Mouse (Mus musculus): ENCODE data around the gene Rtn4rl1. TPM values are rescaled to one million over a fixed set of nuclear protein-coding genes. Genes with fewer than 3 reads are reported as not detected.

Rtn4rl1 gene
- polyA plus RNA-seq, 1 experiment from 2014 or later: 2.4 TPM

DNA sequence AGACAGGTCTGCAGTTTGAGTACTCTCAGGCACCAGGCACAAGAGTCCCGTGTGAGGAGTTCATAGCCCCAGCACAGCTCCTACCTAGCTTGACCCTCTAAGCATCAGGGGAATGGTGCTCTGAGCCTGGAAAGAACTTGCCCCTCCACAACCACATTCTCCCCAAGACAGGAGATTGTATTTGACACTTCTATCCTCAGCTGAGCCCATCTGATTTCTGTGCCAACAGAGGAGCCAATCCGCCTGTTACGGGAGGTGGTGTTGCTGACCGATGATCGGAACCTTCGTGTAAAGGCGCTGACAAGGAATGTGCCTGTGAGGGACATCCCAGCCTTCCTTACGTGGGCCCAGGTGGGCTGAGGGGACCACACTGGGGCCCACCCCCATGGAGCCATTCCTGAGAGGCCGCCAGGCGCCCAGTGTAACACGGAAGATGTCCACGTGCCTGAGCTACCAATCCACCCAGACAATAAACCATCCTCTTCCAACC lies 30.9 kb upstream of the Rtn4rl1 start:
- DNase-seq (ENCODE audit: low spot score) (no peak), ATAC-seq (ENCODE audit: low FRiP score) (no peak)
- peaks cover 47% of the 10 kb centered on the region for H3K27me3 ChIP-seq (ENCODE audit: control insufficient read depth, insufficient read depth, low read length)
- WGBS: 91% methylated on average over 12 of the region's 12 CpGs
- H3K27ac ChIP-seq (ENCODE audit: low read depth, low read length): no peak overlapping the region
- no peak overlapping the region for H3K4me2 ChIP-seq (replicated peaks; ENCODE audit: low read depth, low read length)
- no peak overlapping the region; the same call in 1 of the 2 replicates for H3K4me3 ChIP-seq (ENCODE audit: low read depth, low read length)
- H3K9me3 ChIP-seq (ENCODE audit: control insufficient read depth, low read length): no peaks in the 10 kb centered on the region
- H3K4me1 ChIP-seq (replicated peaks; ENCODE audit: control insufficient read depth, insufficient read depth, low read length): peaks cover 6% of the 10 kb centered on the region
- peaks cover 2% of the 10 kb centered on the region; the same call in 1 of the 2 replicates for H3K36me3 ChIP-seq (ENCODE audit: control insufficient read depth, insufficient read depth, low read length)
- no peak overlapping the region for H3K9ac ChIP-seq (ENCODE audit: low read depth, low read length)

DNA sequence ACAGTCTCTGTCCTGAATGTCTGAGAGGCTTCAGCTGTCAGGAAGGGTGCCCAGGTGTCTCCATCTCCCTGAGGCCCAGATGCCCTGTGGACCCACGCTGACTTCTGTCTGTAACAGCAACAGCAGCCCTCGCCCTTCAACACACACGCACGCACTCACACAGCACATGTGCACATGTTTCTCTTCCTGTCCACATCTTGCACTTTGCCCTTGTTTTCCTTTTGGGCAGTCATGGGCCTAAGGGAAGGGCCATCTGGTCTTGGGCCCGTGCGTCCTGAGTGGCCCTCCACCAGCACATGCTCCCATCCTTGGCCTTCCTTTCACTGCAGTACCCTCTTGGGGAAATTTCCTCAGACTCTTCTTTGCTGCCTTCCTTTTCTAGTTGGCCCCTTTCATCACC lies 30.2 kb upstream of the Rtn4rl1 start:
- peaks cover 11% of the 10 kb centered on the region for H3K4me1 ChIP-seq (replicated peaks; ENCODE audit: control insufficient read depth, insufficient read depth, low read length)
- no peak overlapping the region for H3K4me2 ChIP-seq (replicated peaks; ENCODE audit: low read depth, low read length)
- 80% methylated on average over 6 of the region's 6 CpGs for WGBS
- ATAC-seq (ENCODE audit: low FRiP score) (no peak), DNase-seq (ENCODE audit: low spot score) (no peak)
- no peak overlapping the region for H3K9ac ChIP-seq (ENCODE audit: low read depth, low read length)
- H3K36me3 ChIP-seq (ENCODE audit: control insufficient read depth, insufficient read depth, low read length): peaks cover 2% of the 10 kb centered on the region; the same call in 1 of the 2 replicates
- peaks cover 55% of the 10 kb centered on the region for H3K27me3 ChIP-seq (ENCODE audit: control insufficient read depth, insufficient read depth, low read length)
- H3K9me3 ChIP-seq (ENCODE audit: control insufficient read depth, low read length): no peaks in the 10 kb centered on the region
- H3K4me3 ChIP-seq (ENCODE audit: low read depth, low read length): no peak overlapping the region
- H3K27ac ChIP-seq (ENCODE audit: low read depth, low read length): no peak overlapping the region

DNA sequence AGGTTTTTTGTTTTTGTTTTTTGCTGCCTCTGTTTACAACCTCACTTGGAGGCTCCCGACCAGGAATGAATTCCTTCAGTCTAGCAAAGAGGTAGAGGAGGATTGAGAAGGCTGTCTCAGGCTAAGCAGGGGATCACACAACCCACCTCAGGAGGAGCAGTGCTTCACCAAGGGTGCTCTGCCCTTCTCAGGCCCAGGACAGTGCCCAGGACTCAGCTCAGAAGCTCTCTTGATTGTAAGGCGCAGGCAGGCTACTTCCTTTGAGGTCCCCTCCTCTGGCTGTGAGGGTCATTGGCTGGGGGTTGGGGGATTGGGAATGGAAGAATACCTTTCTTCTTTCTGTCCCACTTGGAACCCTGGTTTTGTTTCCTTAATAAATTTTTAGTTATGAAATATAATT lies 29.5 kb upstream of the Rtn4rl1 start:
- no peak overlapping the region for H3K4me2 ChIP-seq (replicated peaks; ENCODE audit: low read depth, low read length)
- peaks cover 15% of the 10 kb centered on the region for H3K4me1 ChIP-seq (replicated peaks; ENCODE audit: control insufficient read depth, insufficient read depth, low read length)
- H3K4me3 ChIP-seq (ENCODE audit: low read depth, low read length): no peak overlapping the region
- peaks cover 61% of the 10 kb centered on the region for H3K27me3 ChIP-seq (ENCODE audit: control insufficient read depth, insufficient read depth, low read length)
- DNase-seq (ENCODE audit: low spot score): no peak
- no peak overlapping the region for H3K27ac ChIP-seq (ENCODE audit: low read depth, low read length)
- 76% methylated on average over 2 of the region's 2 CpGs for WGBS
- no peaks in the 10 kb centered on the region for H3K9me3 ChIP-seq (ENCODE audit: control insufficient read depth, low read length)
- H3K9ac ChIP-seq (ENCODE audit: low read depth, low read length): no peak overlapping the region
- peaks cover 2% of the 10 kb centered on the region; the same call in 1 of the 2 replicates for H3K36me3 ChIP-seq (ENCODE audit: control insufficient read depth, insufficient read depth, low read length)
- no peak for ATAC-seq (ENCODE audit: low FRiP score)

DNA sequence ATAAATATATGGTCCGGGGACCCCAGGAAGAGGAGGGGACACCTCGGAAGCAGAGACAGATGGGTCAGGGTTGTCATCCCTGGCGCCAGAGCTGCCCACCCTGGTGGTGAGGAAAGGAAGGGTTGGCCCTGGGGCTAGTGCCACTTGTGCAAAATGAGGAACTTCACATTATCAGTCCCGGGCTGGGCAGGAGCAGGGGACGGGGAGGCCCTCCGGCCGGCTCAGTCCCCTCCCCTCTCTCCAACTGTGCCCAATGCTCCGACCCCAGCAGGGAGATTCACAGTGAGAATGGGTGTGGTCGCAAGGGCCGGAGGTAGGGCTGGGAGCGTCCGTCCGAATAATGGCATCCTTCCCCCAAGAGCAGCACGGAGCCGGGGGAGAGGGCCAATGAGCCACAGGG lies 28.8 kb upstream of the Rtn4rl1 start:
- Histone ChIP-seq H3K27me3 (ENCODE audit: control insufficient read depth, insufficient read depth, low read length) (peaks cover 68% of the 10 kb centered on the region), H3K27ac (ENCODE audit: low read depth, low read length) (no peak overlapping the region), H3K4me1 (replicated peaks; ENCODE audit: control insufficient read depth, insufficient read depth, low read length) (peaks cover 15% of the 10 kb centered on the region), H3K9ac (ENCODE audit: low read depth, low read length) (0 out of 2 replicates have a peak overlapping the region, but pooled peaks have one; percentile 31), H3K9me3 (ENCODE audit: control insufficient read depth, low read length) (no peaks in the 10 kb centered on the region), H3K4me3 (ENCODE audit: low read depth, low read length) (no peak overlapping the region), H3K36me3 (ENCODE audit: control insufficient read depth, insufficient read depth, low read length) (peaks cover 2% of the 10 kb centered on the region; the same call in 1 of the 2 replicates), H3K4me2 (replicated peaks; ENCODE audit: low read depth, low read length) (no peak overlapping the region)
- no peak for DNase-seq (ENCODE audit: low spot score)
- no peak for ATAC-seq (ENCODE audit: low FRiP score)
- WGBS: 19% methylated on average over 15 of the region's 15 CpGs

DNA sequence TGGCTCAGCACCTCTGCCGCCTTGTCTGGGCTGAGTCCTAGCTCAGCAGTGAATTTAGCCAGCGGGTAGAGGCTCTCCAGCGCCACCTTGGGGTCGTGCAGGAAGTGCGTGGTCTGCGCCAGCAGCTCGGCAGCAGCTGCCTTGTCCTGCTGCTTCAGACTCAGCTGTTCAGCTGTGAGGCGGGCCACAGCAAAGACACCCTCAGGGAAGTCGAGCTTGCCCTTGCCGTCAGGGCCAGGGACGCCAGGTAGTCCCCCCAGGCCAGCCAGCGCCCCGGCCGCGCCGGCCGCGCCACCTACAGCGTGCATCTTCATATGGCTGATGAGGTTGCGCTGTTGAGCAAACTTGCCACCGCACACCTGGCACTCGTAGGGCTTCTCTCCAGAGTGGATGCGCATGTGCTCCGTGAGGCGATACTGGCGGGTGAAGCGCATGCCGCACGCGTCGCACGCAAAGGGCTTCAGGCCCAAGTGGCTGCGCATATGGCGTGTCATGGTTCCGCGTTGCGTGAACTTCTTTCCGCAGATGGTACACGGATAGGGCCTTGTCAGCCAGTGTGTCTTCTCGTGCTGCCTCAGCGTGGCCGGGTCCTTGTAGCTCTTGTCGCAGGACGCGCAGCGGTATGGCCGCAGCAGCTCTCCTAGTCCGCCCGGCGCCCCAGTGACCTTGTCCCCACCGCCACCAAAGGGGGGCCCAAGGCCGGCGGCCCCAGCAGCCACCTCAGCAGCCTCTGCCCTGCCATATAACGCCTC lies 28.0 kb upstream of the Rtn4rl1 start:
- Histone ChIP-seq H3K4me1 (replicated peaks; ENCODE audit: control insufficient read depth, insufficient read depth, low read length) (peaks cover 20% of the 10 kb centered on the region), H3K9ac (ENCODE audit: low read depth, low read length) (no peak overlapping the region)
- 4% methylated on average over 51 of the region's 54 CpGs for WGBS

GRCm38 (mm10) chr11:75166193-75166842 lies 27.3 kb upstream of the Rtn4rl1 start:
- 3% methylated on average over 53 of the region's 55 CpGs for WGBS
- no peak for ATAC-seq (ENCODE audit: low FRiP score)

More for the DNA sequence above, 28.0 kb upstream of the Rtn4rl1 start:
- Histone ChIP-seq H3K9me3 (ENCODE audit: control insufficient read depth, low read length) (no peaks in the 10 kb centered on the region), H3K27me3 (ENCODE audit: control insufficient read depth, insufficient read depth, low read length) (peaks cover 77% of the 10 kb centered on the region), H3K4me3 (ENCODE audit: low read depth, low read length) (peak overlapping the region; percentile 22), H3K4me2 (replicated peaks; ENCODE audit: low read depth, low read length) (peak overlapping the region; percentile 7; the same call in 1 of the 2 replicates), H3K36me3 (ENCODE audit: control insufficient read depth, insufficient read depth, low read length) (peaks cover 2% of the 10 kb centered on the region; the same call in 1 of the 2 replicates), H3K27ac (ENCODE audit: low read depth, low read length) (no peak overlapping the region)
- DNase-seq (ENCODE audit: low spot score): peak; percentile 65
- no peak for ATAC-seq (ENCODE audit: low FRiP score)

GRCm38 (mm10) chr11:75166861-75167642 lies 26.5 kb upstream of the Rtn4rl1 start:
- DNase-seq (ENCODE audit: low spot score) (peak; percentile 59), ATAC-seq (ENCODE audit: low FRiP score) (no peak)
- peaks cover 23% of the 10 kb centered on the region for H3K4me1 ChIP-seq (replicated peaks; ENCODE audit: control insufficient read depth, insufficient read depth, low read length)
- H3K4me2 ChIP-seq (replicated peaks; ENCODE audit: low read depth, low read length): peak overlapping the region; percentile 31
- H3K9me3 ChIP-seq (ENCODE audit: control insufficient read depth, low read length): no peaks in the 10 kb centered on the region
- peak overlapping the region; percentile 34; the same call in 1 of the 2 replicates for H3K9ac ChIP-seq (ENCODE audit: low read depth, low read length)
- WGBS: 1% methylated on average over 68 of the region's 68 CpGs
- H3K27me3 ChIP-seq (ENCODE audit: control insufficient read depth, insufficient read depth, low read length): peaks cover 91% of the 10 kb centered on the region
- H3K27ac ChIP-seq (ENCODE audit: low read depth, low read length): no peak overlapping the region
- no peaks in the 10 kb centered on the region for H3K36me3 ChIP-seq (ENCODE audit: control insufficient read depth, insufficient read depth, low read length)
- peak overlapping the region; percentile 22 for H3K4me3 ChIP-seq (ENCODE audit: low read depth, low read length)

More at GRCm38 (mm10) chr11:75166193-75166842, 27.3 kb upstream of the Rtn4rl1 start:
- Histone ChIP-seq H3K9me3 (ENCODE audit: control insufficient read depth, low read length) (no peaks in the 10 kb centered on the region), H3K4me1 (replicated peaks; ENCODE audit: control insufficient read depth, insufficient read depth, low read length) (peaks cover 21% of the 10 kb centered on the region), H3K36me3 (ENCODE audit: control insufficient read depth, insufficient read depth, low read length) (peaks cover 2% of the 10 kb centered on the region; the same call in 1 of the 2 replicates), H3K4me3 (ENCODE audit: low read depth, low read length) (peak overlapping the region; percentile 22), H3K27ac (ENCODE audit: low read depth, low read length) (no peak overlapping the region), H3K9ac (ENCODE audit: low read depth, low read length) (peak overlapping the region; percentile 34; the same call in 1 of the 2 replicates), H3K27me3 (ENCODE audit: control insufficient read depth, insufficient read depth, low read length) (peaks cover 84% of the 10 kb centered on the region), H3K4me2 (replicated peaks; ENCODE audit: low read depth, low read length) (peak overlapping the region; percentile 31)
- peak; percentile 56 for DNase-seq (ENCODE audit: low spot score)
